Mouse (Mus musculus) heart, adult 2 months (tissue): Measurements from ENCODE around the gene Mpg. TPM values are rescaled to one million over a fixed set of nuclear protein-coding genes. Genes with fewer than 3 reads are reported as not detected.

Source experiments
- DNase-seq, 2 experiments: peaks; one replicate each; pipeline ENCODE4 v3.0.0; 2021
- H3K27ac ChIP-seq: fragments of 200-600 bp; 2 replicates; pipeline ENCODE4 v1.8.1; 2022
- H3K27me3 ChIP-seq: fragments of 200-500 bp; 2 replicates; pipeline ENCODE4 v1.6.1; 2012; ENCODE audit warnings: mild to moderate bottlenecking, low read length, inconsistent platforms, mixed read lengths; ENCODE audit not compliant: control insufficient read depth, insufficient read depth
- H3K36me3 ChIP-seq: fragments of 200-500 bp; 2 replicates; pipeline ENCODE4 v1.6.1; 2012; ENCODE audit warnings: low read length, inconsistent platforms; ENCODE audit not compliant: control insufficient read depth, insufficient read depth
- H3K4me1 ChIP-seq: fragments of 200-500 bp; 2 replicates; pipeline ENCODE4 v1.6.1; 2011; ENCODE audit warnings: low read length; ENCODE audit not compliant: control insufficient read depth, insufficient read depth
- H3K4me3 ChIP-seq: fragments of 200-600 bp; 2 replicates; pipeline ENCODE4 v1.8.1; 2022
- H3K79me2 ChIP-seq: fragments of 200-500 bp; replicated peaks from 2 replicates; pipeline ENCODE4 v1.6.1; 2012; ENCODE audit warnings: mild to moderate bottlenecking, inconsistent platforms, low read length, moderate library complexity, mixed read lengths; ENCODE audit not compliant: control insufficient read depth, insufficient read depth
- H3K9ac ChIP-seq: fragments of 200-500 bp; 2 replicates; pipeline ENCODE4 v1.6.1; 2012; ENCODE audit warnings: low read depth, mild to moderate bottlenecking, control low read depth, inconsistent platforms, low read length, mixed read lengths
- CTCF ChIP-seq: fragments of 200-600 bp; IDR thresholded peaks from 2 replicates; pipeline ENCODE4 v1.8.1; 2022; ENCODE audit warnings: antibody characterized with exemption, mild to moderate bottlenecking, moderate library complexity
- EP300 ChIP-seq: fragments of 200-500 bp; IDR thresholded peaks from 2 replicates; pipeline ENCODE4 v1.6.1; 2011; ENCODE audit warnings: low read depth, low read length, control low read depth; ENCODE audit not compliant: insufficient read depth
- POLR2A ChIP-seq: fragments of 200-500 bp; IDR thresholded peaks from 2 replicates; pipeline ENCODE4 v1.6.1; 2011; ENCODE audit warnings: mild to moderate bottlenecking, low read depth, low read length, control low read depth; ENCODE audit not compliant: insufficient read depth
- WGBS: fragments of 180-500 bp; shearing (Covaris S2); methylation state at CpG from one replicate; pipeline ENCODE4 v1.1.7; 2018; 5-methylcytosine and 5-hydroxymethylcytosine counted together
- intact Hi-C: fragments of 180-260 bp; cut with DNase I; formaldehyde crosslinking; loops from one replicate; pipeline ENCODE4 v1.15.1; 2025
- polyA plus RNA-seq: library from polyadenylated mRNA; depleted of rRNA; stranded (reverse); fragments of >200 nt; gene quantifications from 2 replicates; pipeline ENCODE4 v1.2.3, GENCODE M21; 2012
- total RNA-seq, 2 experiments: library from RNA; stranded (reverse); gene quantifications; 2 replicates each; pipeline ENCODE4 v1.2.3; 2021

Gene Mpg
- total and polyA plus RNA-seq, 3 experiments, result 5.1 to 6.2 (median 5.2) TPM

DNA sequence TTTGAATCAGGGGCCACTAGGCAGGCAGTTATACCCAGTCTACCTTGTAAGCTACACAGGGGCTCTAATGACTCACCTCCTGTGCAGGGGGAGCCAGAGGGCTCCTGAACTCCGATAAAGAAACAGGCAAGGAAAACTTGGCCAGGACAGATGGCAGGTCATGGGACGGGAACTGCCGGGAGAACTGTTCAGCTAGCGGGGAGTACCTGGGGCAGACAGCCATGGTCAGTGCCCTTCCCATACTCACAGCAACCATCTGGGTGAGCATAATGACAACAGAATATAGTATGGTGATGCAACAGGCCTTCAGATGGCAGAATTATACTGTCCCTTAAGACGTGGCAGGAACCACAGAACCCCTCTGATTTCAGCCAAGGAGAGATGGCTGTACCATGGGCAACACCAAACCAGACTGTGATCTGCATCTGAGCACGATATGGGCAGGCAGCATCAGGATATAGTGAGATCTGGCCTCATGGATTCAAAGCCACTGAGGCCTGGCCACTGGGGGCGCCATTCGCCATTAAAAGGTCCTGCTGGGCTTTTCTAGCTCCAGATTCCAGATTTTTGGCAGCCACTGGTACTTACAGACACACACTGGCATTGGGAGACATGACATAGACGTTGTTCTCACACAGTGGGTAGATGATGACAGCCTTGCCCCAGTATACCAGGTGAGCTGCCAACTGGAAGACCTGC lies 10.6 kb downstream of the Mpg start:
- TF ChIP-seq EP300 (no peak), CTCF (peak; percentile 82)
- Histone ChIP-seq H3K27me3 (no peaks in the 10 kb centered on the region), H3K4me3 (no peak overlapping the region), H3K27ac (no peak overlapping the region), H3K9ac (no peak overlapping the region), H3K79me2 (no peaks in the 10 kb centered on the region), H3K36me3 (no peaks in the 10 kb centered on the region), H3K4me1 (peaks cover 6% of the 10 kb centered on the region)
- WGBS, result 50% methylated on average over 9 of the region's 9 CpGs
- intact Hi-C loops, result loop anchor here (5.0 kb wide), 1 partner anchor 50 kb away; the partner anchor contains the start of gene Hbq1b
- DNase-seq, result peak; percentile 48 to 69

DNA sequence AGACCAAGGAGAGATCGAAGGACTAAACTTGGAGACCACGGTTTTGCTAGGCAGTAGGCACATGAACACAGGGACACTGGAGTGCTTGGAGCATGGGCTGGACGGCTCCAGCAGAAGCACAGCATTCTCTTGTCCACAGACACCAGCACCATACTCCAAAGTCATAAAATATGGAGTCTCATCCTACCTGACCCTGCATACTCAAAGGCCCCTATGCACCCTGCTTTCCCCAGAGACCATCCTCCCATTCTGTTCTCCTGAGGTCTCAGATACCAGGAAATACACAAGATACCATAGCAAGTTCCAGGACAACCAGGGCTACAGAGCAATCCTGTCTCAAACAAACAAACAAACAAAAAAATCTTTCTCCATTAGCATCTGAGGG lies 11.1 kb downstream of the Mpg start:
- H3K36me3 ChIP-seq, result no peaks in the 10 kb centered on the region
- 84% methylated on average over 3 of the region's 3 CpGs for WGBS
- H3K27me3 ChIP-seq, result no peaks in the 10 kb centered on the region
- H3K4me1 ChIP-seq, result peaks cover 6% of the 10 kb centered on the region
- no peak overlapping the region for H3K27ac ChIP-seq
- intact Hi-C loops, result loop anchor here (5.0 kb wide), 1 partner anchor 50 kb away; the partner anchor contains the start of gene Hbq1b
- no peak overlapping the region for H3K9ac ChIP-seq
- TF ChIP-seq POLR2A (no peak), EP300 (no peak), CTCF (no peak)
- DNase-seq, result no peak
- no peaks in the 10 kb centered on the region for H3K79me2 ChIP-seq
- no peak overlapping the region for H3K4me3 ChIP-seq

DNA sequence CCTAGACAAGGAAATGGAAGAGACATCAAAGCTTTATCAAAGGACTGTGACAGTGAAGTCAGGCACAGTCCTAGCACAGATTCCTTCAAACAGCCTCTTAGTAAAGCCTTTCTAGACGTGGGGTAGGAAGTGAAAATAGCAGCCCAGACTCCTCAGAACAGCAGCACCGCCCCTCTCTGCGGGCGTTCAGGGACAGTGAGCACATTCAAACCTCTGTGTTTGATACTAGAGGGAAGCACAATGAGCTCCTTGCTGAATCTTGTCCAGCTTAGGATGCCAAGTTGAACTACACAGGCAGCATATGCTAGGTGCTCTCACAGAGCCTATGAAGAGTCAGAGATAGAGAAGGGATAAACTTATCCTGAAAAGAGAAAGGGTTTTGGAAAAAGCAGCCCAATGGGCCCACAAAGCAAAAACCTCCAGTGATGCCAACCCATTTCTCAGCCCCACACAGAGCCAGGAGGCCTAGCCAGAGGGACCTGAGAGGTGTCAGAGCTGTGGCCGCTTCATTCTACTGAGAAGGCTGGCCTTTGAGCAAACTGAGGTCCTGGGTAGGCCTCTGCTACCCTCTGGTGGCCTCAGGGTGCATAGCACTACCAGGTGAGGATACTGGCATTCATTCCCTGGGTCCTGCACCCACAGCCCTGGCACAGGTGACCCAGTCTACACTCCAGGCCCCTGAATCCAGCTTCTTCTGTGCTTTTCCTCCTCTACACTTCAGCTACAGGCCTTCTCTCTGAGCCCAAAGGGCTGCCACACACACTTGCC lies 12.0 kb downstream of the Mpg start:
- 52% methylated on average over 5 of the region's 5 CpGs for WGBS
- no peak overlapping the region for H3K27ac ChIP-seq
- no peaks in the 10 kb centered on the region for H3K36me3 ChIP-seq
- intact Hi-C loops, result loop anchor here (1.0 to 5.0 kb wide), 3 partner anchors 21 to 56 kb away; partner anchors contain the start of gene Hbq1b
- H3K27me3 ChIP-seq, result no peaks in the 10 kb centered on the region
- no peaks in the 10 kb centered on the region for H3K79me2 ChIP-seq
- H3K4me3 ChIP-seq, result no peak overlapping the region
- peak; percentile 72 to 83 for DNase-seq
- TF ChIP-seq POLR2A, result no peak
- peak; percentile 95 for TF ChIP-seq EP300
- H3K4me1 ChIP-seq, result peaks cover 8% of the 10 kb centered on the region
- H3K9ac ChIP-seq, result no peak overlapping the region

DNA sequence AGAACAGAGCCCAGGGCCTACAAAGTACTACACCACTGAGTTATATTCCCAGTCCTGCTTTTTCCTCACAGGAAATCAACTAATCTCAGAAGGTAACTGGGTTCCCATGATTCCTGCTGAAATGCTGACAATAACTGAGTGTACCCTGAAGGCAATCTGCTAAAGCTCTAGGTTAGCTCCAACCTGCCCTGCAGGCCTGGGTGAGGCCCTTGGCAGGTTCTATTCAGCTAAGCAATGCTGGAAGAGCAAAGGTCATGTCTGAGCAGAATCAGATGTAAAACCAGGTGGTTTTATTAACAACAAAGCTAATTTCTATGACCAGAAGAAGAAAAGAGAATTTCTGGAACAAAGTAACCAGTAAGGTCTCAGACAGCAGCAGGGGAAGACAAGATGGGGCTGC lies 15.1 kb downstream of the Mpg start:
- no peak overlapping the region for H3K4me3 ChIP-seq
- H3K9ac ChIP-seq, result no peak overlapping the region
- no peaks in the 10 kb centered on the region for H3K36me3 ChIP-seq
- no peak overlapping the region for H3K27ac ChIP-seq
- intact Hi-C loops, result no loop called here
- no peak for DNase-seq
- TF ChIP-seq EP300 (no peak), CTCF (no peak), POLR2A (no peak)
- no peaks in the 10 kb centered on the region for H3K79me2 ChIP-seq
- H3K27me3 ChIP-seq, result no peaks in the 10 kb centered on the region
- H3K4me1 ChIP-seq, result peaks cover 12% of the 10 kb centered on the region

DNA sequence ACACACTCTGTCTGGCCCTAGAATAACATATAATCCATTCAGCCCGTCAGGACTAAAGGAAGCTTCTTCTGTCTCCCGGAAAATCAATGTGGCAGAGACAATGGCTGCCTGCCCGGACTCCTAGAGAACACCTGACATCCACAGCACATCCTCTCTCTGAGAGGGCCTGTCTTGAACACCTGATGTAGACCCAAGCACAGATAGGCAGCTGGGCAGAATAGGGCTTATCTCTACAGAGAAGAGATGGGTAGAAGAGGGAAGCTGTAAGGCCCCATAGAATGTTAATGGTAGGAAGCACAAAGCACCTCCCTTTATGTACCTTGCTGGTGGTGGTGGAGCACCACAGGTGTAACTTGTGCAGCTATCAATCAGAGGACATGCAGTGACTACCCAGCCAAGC lies 15.9 kb downstream of the Mpg start:
- Histone ChIP-seq H3K9ac (no peak overlapping the region), H3K4me1 (peaks cover 9% of the 10 kb centered on the region), H3K36me3 (no peaks in the 10 kb centered on the region), H3K27ac (no peak overlapping the region), H3K27me3 (no peaks in the 10 kb centered on the region), H3K4me3 (no peak overlapping the region), H3K79me2 (no peaks in the 10 kb centered on the region)
- WGBS, result 81% methylated on average over 3 of the region's 3 CpGs
- DNase-seq, result no peak
- intact Hi-C loops, result no loop called here
- no peak for TF ChIP-seq EP300
- TF ChIP-seq CTCF, result no peak
- no peak for TF ChIP-seq POLR2A
